Mouse (Mus musculus): Measurements from ENCODE around the gene Prdm5. TPM values are rescaled to one million over a fixed set of nuclear protein-coding genes. Genes with fewer than 3 reads are reported as not detected.
A peak's percentile ranks its signal among the peaks of the same experiment; 100 is the strongest.

Gene Prdm5
- 0.25 and 0.31 TPM in 2 replicates for polyA plus RNA-seq (2012; rRNA removed)

DNA sequence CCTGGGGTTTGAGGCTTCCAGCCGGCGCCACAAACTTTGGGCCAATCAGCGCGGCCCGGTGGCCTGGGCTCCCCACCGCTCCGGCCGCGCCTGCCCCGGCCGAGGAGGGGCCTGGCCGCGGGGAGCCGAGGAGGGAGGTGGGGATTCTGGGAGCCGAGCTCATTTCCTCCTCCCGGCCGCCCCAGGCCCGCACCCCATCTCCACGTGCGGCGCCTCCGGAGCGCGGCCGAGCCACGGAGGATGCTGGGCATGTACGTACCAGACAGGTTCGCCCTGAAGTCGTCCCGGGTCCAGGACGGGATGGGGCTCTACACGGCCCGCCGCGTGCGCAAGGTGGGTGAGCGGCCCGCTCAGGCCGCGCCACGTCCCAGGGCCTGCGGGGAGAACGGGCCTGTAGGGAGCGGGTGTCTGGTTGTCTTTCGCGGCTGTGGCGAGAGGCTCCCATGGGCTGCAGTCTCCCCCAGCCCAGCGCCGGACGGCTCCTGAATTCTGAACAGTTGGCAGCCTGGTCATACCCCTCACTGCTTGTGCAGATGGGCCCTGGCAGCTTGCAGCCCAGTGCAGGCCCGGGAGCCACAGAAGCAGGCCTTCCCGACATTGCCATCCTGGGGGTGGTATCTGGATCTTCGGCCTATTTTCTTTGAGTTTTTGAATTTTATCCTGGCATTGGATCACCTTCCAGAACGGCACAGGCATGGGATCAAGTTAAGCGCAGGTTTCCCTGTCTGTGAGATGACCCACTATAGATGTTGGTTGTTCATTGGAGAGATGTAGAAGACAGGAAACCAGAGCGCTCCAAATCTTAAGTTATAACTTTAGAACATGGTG is at the start of gene Prdm5:
Gene Prdm5, plus strand, starts transcription at position 128 of the 828 bp plus-strand sequence.
- no peak for DNase-seq (ENCODE audit: low read depth in 1 of 2, low spot score in 2 of 2)
- Histone ChIP-seq H3K27ac (ENCODE audit: insufficient read depth, low read length) (no peak within 1 kb of the TSS), H3K4me3 (ENCODE audit: extremely low read depth, insufficient read depth, insufficient read length) (peak within 1 kb of the TSS; percentile 47; the same call in 1 of the 2 replicates), H3K36me3 (ENCODE audit: control insufficient read depth, insufficient read depth, low read length) (no peaks in the 10 kb centered on the region), H3K4me1 (ENCODE audit: control insufficient read depth, insufficient read depth, insufficient read length) (peaks cover 2% of the 10 kb centered on the region; the same call in 1 of the 2 replicates), H3K27me3 (ENCODE audit: control insufficient read depth, insufficient read depth, low read length) (peaks cover 2% of the 10 kb centered on the region; the same call in 1 of the 2 replicates)
- TF ChIP-seq POLR2A (IDR thresholded peaks at IDR 0.05; ENCODE audit: low read depth, low read length) (no peak), CTCF (IDR thresholded peaks at IDR 0.05; ENCODE audit: extremely low read depth, insufficient read depth, insufficient read length, insufficient replicate concordance) (no peak)
- WGBS: 7% methylated on average over 53 of the region's 56 CpGs

GRCm38 (mm10) chr6:65739442-65739841 is 39.3 kb upstream of the Prdm5 start:
- 79% methylated on average over 7 of the region's 8 CpGs for WGBS
- Histone ChIP-seq H3K4me3 (ENCODE audit: extremely low read depth, insufficient read depth, insufficient read length) (no peak overlapping the region), H3K4me1 (ENCODE audit: control insufficient read depth, insufficient read depth, insufficient read length) (no peaks in the 10 kb centered on the region), H3K27me3 (ENCODE audit: control insufficient read depth, insufficient read depth, low read length) (no peaks in the 10 kb centered on the region), H3K27ac (ENCODE audit: insufficient read depth, low read length) (no peak overlapping the region), H3K36me3 (ENCODE audit: control insufficient read depth, insufficient read depth, low read length) (no peaks in the 10 kb centered on the region)
- TF ChIP-seq POLR2A (IDR thresholded peaks at IDR 0.05; ENCODE audit: low read depth, low read length): no peak
- TF ChIP-seq CTCF (IDR thresholded peaks at IDR 0.05; ENCODE audit: extremely low read depth, insufficient read depth, insufficient read length, insufficient replicate concordance): no peak
- no peak for DNase-seq (ENCODE audit: low read depth in 1 of 2, low spot score in 2 of 2)

GRCm38 (mm10) chr6:65743144-65743870 is 35.5 kb upstream of the Prdm5 start:
- 86% methylated on average over 1 of the region's 1 CpGs for WGBS
- Histone ChIP-seq H3K36me3 (ENCODE audit: control insufficient read depth, insufficient read depth, low read length) (no peaks in the 10 kb centered on the region), H3K4me3 (ENCODE audit: extremely low read depth, insufficient read depth, insufficient read length) (no peak overlapping the region), H3K27ac (ENCODE audit: insufficient read depth, low read length) (no peak overlapping the region), H3K4me1 (ENCODE audit: control insufficient read depth, insufficient read depth, insufficient read length) (no peaks in the 10 kb centered on the region), H3K27me3 (ENCODE audit: control insufficient read depth, insufficient read depth, low read length) (no peaks in the 10 kb centered on the region)
- DNase-seq (ENCODE audit: low read depth in 1 of 2, low spot score in 2 of 2): no peak
- TF ChIP-seq POLR2A (IDR thresholded peaks at IDR 0.05; ENCODE audit: low read depth, low read length) (no peak), CTCF (IDR thresholded peaks at IDR 0.05; ENCODE audit: extremely low read depth, insufficient read depth, insufficient read length, insufficient replicate concordance) (no peak)

- Histone ChIP-seq H3K27me3 (ENCODE audit: control insufficient read depth, insufficient read depth, low read length) (no peaks in the 10 kb centered on the region), H3K36me3 (ENCODE audit: control insufficient read depth, insufficient read depth, low read length) (no peaks in the 10 kb centered on the region), H3K4me1 (ENCODE audit: control insufficient read depth, insufficient read depth, insufficient read length) (no peaks in the 10 kb centered on the region), H3K4me3 (ENCODE audit: extremely low read depth, insufficient read depth, insufficient read length) (no peak overlapping the region), H3K27ac (ENCODE audit: insufficient read depth, low read length) (no peak overlapping the region)
- DNase-seq (ENCODE audit: low read depth in 1 of 2, low spot score in 2 of 2): no peak
- no peak for TF ChIP-seq CTCF (IDR thresholded peaks at IDR 0.05; ENCODE audit: extremely low read depth, insufficient read depth, insufficient read length, insufficient replicate concordance)
Measured at GRCm38 (mm10) chr6:65743871-65744202, 35.0 kb upstream of the Prdm5 start.

- TF ChIP-seq CTCF (IDR thresholded peaks at IDR 0.05; ENCODE audit: extremely low read depth, insufficient read depth, insufficient read length, insufficient replicate concordance) (no peak), POLR2A (IDR thresholded peaks at IDR 0.05; ENCODE audit: low read depth, low read length) (no peak)
- H3K27ac ChIP-seq (ENCODE audit: insufficient read depth, low read length): no peak overlapping the region
- H3K4me3 ChIP-seq (ENCODE audit: extremely low read depth, insufficient read depth, insufficient read length): no peak overlapping the region
- 90% methylated on average over 7 of the region's 7 CpGs for WGBS
- H3K4me1 ChIP-seq (ENCODE audit: control insufficient read depth, insufficient read depth, insufficient read length): no peaks in the 10 kb centered on the region
- no peak for DNase-seq (ENCODE audit: low read depth in 1 of 2, low spot score in 2 of 2)
- no peaks in the 10 kb centered on the region for H3K36me3 ChIP-seq (ENCODE audit: control insufficient read depth, insufficient read depth, low read length)
- H3K27me3 ChIP-seq (ENCODE audit: control insufficient read depth, insufficient read depth, low read length): no peaks in the 10 kb centered on the region
Measured at GRCm38 (mm10) chr6:65758214-65758613, 20.6 kb upstream of the Prdm5 start.

- Histone ChIP-seq H3K27me3 (ENCODE audit: control insufficient read depth, insufficient read depth, low read length) (no peaks in the 10 kb centered on the region), H3K4me1 (ENCODE audit: control insufficient read depth, insufficient read depth, insufficient read length) (no peaks in the 10 kb centered on the region), H3K27ac (ENCODE audit: insufficient read depth, low read length) (no peak overlapping the region), H3K36me3 (ENCODE audit: control insufficient read depth, insufficient read depth, low read length) (no peaks in the 10 kb centered on the region), H3K4me3 (ENCODE audit: extremely low read depth, insufficient read depth, insufficient read length) (no peak overlapping the region)
- WGBS: 90% methylated on average over 5 of the region's 5 CpGs
- TF ChIP-seq CTCF (IDR thresholded peaks at IDR 0.05; ENCODE audit: extremely low read depth, insufficient read depth, insufficient read length, insufficient replicate concordance) (no peak), POLR2A (IDR thresholded peaks at IDR 0.05; ENCODE audit: low read depth, low read length) (no peak)
- DNase-seq (ENCODE audit: low read depth in 1 of 2, low spot score in 2 of 2): no peak
Measured at GRCm38 (mm10) chr6:65759174-65759573, 19.6 kb upstream of the Prdm5 start.

GRCm38 (mm10) chr6:65760073-65760472 is 18.7 kb upstream of the Prdm5 start:
- H3K36me3 ChIP-seq (ENCODE audit: control insufficient read depth, insufficient read depth, low read length): no peaks in the 10 kb centered on the region
- H3K27ac ChIP-seq (ENCODE audit: insufficient read depth, low read length): no peak overlapping the region
- H3K4me1 ChIP-seq (ENCODE audit: control insufficient read depth, insufficient read depth, insufficient read length): peaks cover 2% of the 10 kb centered on the region; the same call in 1 of the 2 replicates
- TF ChIP-seq POLR2A (IDR thresholded peaks at IDR 0.05; ENCODE audit: low read depth, low read length) (no peak), CTCF (IDR thresholded peaks at IDR 0.05; ENCODE audit: extremely low read depth, insufficient read depth, insufficient read length, insufficient replicate concordance) (no peak)
- no peaks in the 10 kb centered on the region for H3K27me3 ChIP-seq (ENCODE audit: control insufficient read depth, insufficient read depth, low read length)
- 89% methylated on average over 3 of the region's 3 CpGs for WGBS
- H3K4me3 ChIP-seq (ENCODE audit: extremely low read depth, insufficient read depth, insufficient read length): no peak overlapping the region
- DNase-seq (ENCODE audit: low read depth in 1 of 2, low spot score in 2 of 2): no peak
